Mouse (Mus musculus) MEL (cell line): ENCODE data around the gene Lmx1a.

Experiments
- CHD1 ChIP-seq: IDR thresholded peaks from 2 replicates; pipeline ENCODE4 v1.6.1; 2012; ENCODE audit warnings: low read depth, mild to moderate bottlenecking, inconsistent platforms, low read length, improper control_type of control experiment
- CHD2 ChIP-seq: IDR thresholded peaks from 2 replicates; pipeline ENCODE4 v1.6.1; 2011; ENCODE audit warnings: low read length, improper control_type of control experiment
- CTCF ChIP-seq, 3 experiments: IDR thresholded peaks in 2 of 3; conservative IDR thresholded peaks in 1 of 3; 2 replicates each; pipeline ENCODE4 v1.5.1; 2011 to 2012; ENCODE audit warnings: low read length in 3 of 3, low read depth in 2 of 3, mild to moderate bottlenecking in 2 of 3, improper control_type of control experiment in 1 of 3, inconsistent platforms in 1 of 3, mixed read lengths in 1 of 3, moderate library complexity in 1 of 3; ENCODE audit not compliant: control insufficient read depth in 1 of 3, insufficient read depth in 1 of 3, poor library complexity in 1 of 3, severe bottlenecking in 1 of 3
- EP300 ChIP-seq, 2 experiments: IDR thresholded peaks; 2 replicates each; pipeline ENCODE4 v1.6.1; 2011; ENCODE audit warnings: improper control_type of control experiment in 2 of 2, low read length in 2 of 2, low read depth in 1 of 2, mild to moderate bottlenecking in 1 of 2
- GABPA ChIP-seq: IDR thresholded peaks from 2 replicates; pipeline ENCODE4 v1.6.1; 2012; ENCODE audit warnings: low read depth, mild to moderate bottlenecking, inconsistent platforms, low read length, improper control_type of control experiment, moderate library complexity
- MAX ChIP-seq: IDR thresholded peaks from 2 replicates; pipeline ENCODE4 v1.6.1; 2011; ENCODE audit warnings: low read length, improper control_type of control experiment
- MXI1 ChIP-seq: IDR thresholded peaks from 2 replicates; pipeline ENCODE4 v1.6.1; 2011; ENCODE audit warnings: mild to moderate bottlenecking, low read depth, low read length, improper control_type of control experiment
- MYB ChIP-seq: IDR thresholded peaks from 2 replicates; pipeline ENCODE4 v1.6.1; 2011; ENCODE audit warnings: mild to moderate bottlenecking, low read depth, low read length, improper control_type of control experiment
- POLR2A ChIP-seq, 2 experiments: IDR thresholded peaks; 2 replicates each; pipeline ENCODE4 v1.6.1; 2011 to 2012; ENCODE audit warnings: low read length in 2 of 2, mild to moderate bottlenecking in 2 of 2, control low read depth in 1 of 2, improper control_type of control experiment in 1 of 2, low read depth in 1 of 2, moderate library complexity in 1 of 2; ENCODE audit not compliant: control insufficient read depth in 1 of 2, insufficient read depth in 1 of 2, poor library complexity in 1 of 2
- TAL1 ChIP-seq: IDR thresholded peaks from 2 replicates; pipeline ENCODE4 v1.6.1; 2012; ENCODE audit warnings: mild to moderate bottlenecking, inconsistent platforms, low read length, moderate library complexity, mixed read lengths

DNA sequence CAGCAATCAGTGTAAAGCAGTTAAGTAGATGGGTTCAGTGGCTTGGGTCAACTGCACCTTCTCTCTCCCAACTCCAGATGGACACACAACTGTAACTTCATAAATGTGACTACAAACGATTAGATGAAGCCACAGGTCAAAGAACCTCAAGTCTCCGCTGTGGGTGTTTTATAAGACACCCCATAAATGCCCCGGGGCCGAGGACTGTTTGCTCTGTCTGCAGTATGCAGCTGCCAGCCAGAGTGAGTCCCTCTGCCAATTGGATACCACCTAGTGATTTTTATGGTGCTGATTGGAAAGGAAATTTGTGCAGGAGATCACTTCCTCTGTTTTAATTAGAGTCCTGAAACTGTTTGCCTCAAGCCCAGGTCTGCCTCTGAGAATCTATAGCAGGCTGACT, 65.0 kb downstream of the Lmx1a start:
- TF ChIP-seq EP300 (IDR thresholded peaks at IDR 0.05; ENCODE audit: low read depth in 1 of 2, low read length in 2 of 2): no peak
- TF ChIP-seq MYB: no peak
- TF ChIP-seq CHD2: no peak
- TF ChIP-seq POLR2A (IDR thresholded peaks at IDR 0.05; ENCODE audit: control insufficient read depth in 1 of 2, insufficient read depth in 1 of 2, low read depth in 1 of 2, low read length in 2 of 2, poor library complexity in 1 of 2): no peak
- TF ChIP-seq CTCF (IDR thresholded peaks at IDR 0.05 in 2 of 3, conservative IDR thresholded peaks at IDR 0.05 in 1 of 3; ENCODE audit: control insufficient read depth in 1 of 3, insufficient read depth in 1 of 3, low read depth in 2 of 3, low read length in 3 of 3, poor library complexity in 1 of 3, severe bottlenecking in 1 of 3): no peak
- no peak for TF ChIP-seq TAL1
- TF ChIP-seq CHD1: no peak
- TF ChIP-seq MXI1: no peak
- TF ChIP-seq GABPA: no peak
- TF ChIP-seq MAX: no peak
